Mouse (Mus musculus) spleen, adult 2 months (tissue): ENCODE measurements around the gene Aph1b.

Experiments used
- CTCF ChIP-seq: fragments of 200-500 bp; IDR thresholded peaks from 2 replicates; pipeline ENCODE4 v1.5.1; 2011; ENCODE audit warnings: mild to moderate bottlenecking, inconsistent platforms; ENCODE audit not compliant: insufficient read depth, insufficient read length, insufficient replicate concordance; ENCODE audit errors: extremely low read depth
- POLR2A ChIP-seq: fragments of 200-500 bp; IDR thresholded peaks from 2 replicates; pipeline ENCODE4 v1.6.1; 2011; ENCODE audit warnings: low read depth, low read length, inconsistent platforms

- TF ChIP-seq CTCF (no peak), POLR2A (no peak)
Measured at GRCm38 (mm10) chr9:66731284-66731683, 64.0 kb downstream of the Aph1b start.
